Mouse (Mus musculus) neural tube, embryonic 11.5 days (tissue): ENCODE results near the gene Cox5a. TPM values are rescaled to one million over a fixed set of nuclear protein-coding genes. Genes with fewer than 3 reads are reported as not detected.

Experiments
- ATAC-seq: fragments of 200-750 bp; cut with Nextera tagmentation; 2 replicates; pipeline ENCODE4 v1.8.0; 2017; ENCODE audit warnings: moderate number of reproducible peaks, mild to moderate bottlenecking, moderate TSS enrichment, moderate library complexity; ENCODE audit not compliant: insufficient read depth, low FRiP score, low TSS enrichment
- DNase-seq: peaks from one replicate; pipeline ENCODE4 v3.0.0-alpha.2; 2015; ENCODE audit warnings: low spot score
- H3K27ac ChIP-seq: fragments of 300-500 bp; sonication (generic); 2 replicates; pipeline ENCODE4 v1.5.1; 2014; ENCODE audit warnings: low read depth, mild to moderate bottlenecking, low read length
- H3K27me3 ChIP-seq: fragments of 300-500 bp; sonication (generic); 2 replicates; pipeline ENCODE4 v1.6.1; 2014; ENCODE audit warnings: mild to moderate bottlenecking, low read length, mixed read lengths; ENCODE audit not compliant: control insufficient read depth, insufficient read depth
- H3K36me3 ChIP-seq: fragments of 300-500 bp; sonication (generic); 2 replicates; pipeline ENCODE4 v1.6.1; 2014; ENCODE audit warnings: mild to moderate bottlenecking, low read length, moderate library complexity, mixed read lengths; ENCODE audit not compliant: control insufficient read depth, insufficient read depth
- H3K4me1 ChIP-seq: fragments of 300-500 bp; sonication (generic); 2 replicates; pipeline ENCODE4 v1.6.1; 2014; ENCODE audit warnings: low read length, mixed read lengths; ENCODE audit not compliant: control insufficient read depth, insufficient read depth
- H3K4me2 ChIP-seq: fragments of 300-500 bp; sonication (generic); 2 replicates; pipeline ENCODE4 v1.6.1; 2014; ENCODE audit warnings: low read depth, mild to moderate bottlenecking, moderate library complexity
- H3K4me3 ChIP-seq: fragments of 300-500 bp; sonication (generic); 2 replicates; pipeline ENCODE4 v1.5.1; 2014; ENCODE audit warnings: low read depth, low read length
- H3K9ac ChIP-seq: fragments of 300-500 bp; sonication (generic); 2 replicates; pipeline ENCODE4 v1.6.1; 2014; ENCODE audit warnings: mild to moderate bottlenecking, low read length
- H3K9me3 ChIP-seq: fragments of 300-500 bp; sonication (generic); 2 replicates; pipeline ENCODE4 v1.6.1; 2016; ENCODE audit warnings: low read length; ENCODE audit not compliant: control insufficient read depth
- WGBS: fragments of 180-500 bp; shearing (Covaris S2); extraction: QIAGEN DNeasy Blood & Tissue Kit; methylation state at CpG from one replicate; pipeline ENCODE4 v1.1.7; 2014; 5-methylcytosine and 5-hydroxymethylcytosine counted together
- polyA plus RNA-seq: library from polyadenylated mRNA; unstranded; fragments of >200 nt; fragmentation: Nextera tagmentation; extraction: Ambion mirVana; gene quantifications from 2 replicates; pipeline ENCODE4 v1.2.1, GENCODE M21; 2014

Cox5a gene
- polyA plus RNA-seq, 1 experiment from 2014 or later = 688 TPM

DNA sequence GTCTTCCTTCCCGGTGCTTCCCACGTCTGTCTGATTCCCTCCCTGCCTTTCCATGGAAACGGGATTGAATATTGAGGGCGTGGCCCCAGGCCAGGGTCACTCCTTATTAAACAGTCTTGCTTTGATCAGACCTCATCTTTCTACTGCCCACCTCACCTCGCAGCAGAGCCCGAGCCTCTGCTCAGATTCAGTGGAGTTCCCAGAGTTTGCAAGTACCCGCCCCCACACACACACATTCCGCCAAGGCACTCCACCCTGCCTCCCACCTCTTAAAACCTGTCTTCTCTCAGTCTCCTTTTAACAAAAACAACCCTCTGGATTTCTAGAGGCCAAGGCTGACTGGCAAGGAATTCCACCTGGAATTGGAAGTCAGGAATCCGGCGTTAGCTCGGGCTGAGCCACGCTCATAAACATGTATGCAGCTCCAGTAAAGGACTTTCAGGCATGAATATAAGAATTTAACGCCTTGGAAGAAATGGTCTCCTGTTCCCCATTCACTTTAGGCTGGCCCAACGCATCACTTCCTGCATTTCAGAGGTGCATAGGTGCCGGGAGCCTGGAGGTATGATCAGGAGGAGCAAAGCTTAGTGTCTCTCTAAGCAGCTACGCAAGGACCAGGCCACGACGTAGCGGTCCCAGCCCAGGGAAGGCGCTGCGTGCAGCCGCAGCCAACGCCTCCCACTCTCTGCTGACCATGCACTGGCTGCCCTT is 18.0 kb upstream of the Cox5a start:
- H3K4me1 ChIP-seq = peaks cover 11% of the 10 kb centered on the region
- peak; percentile 43 for DNase-seq
- H3K9me3 ChIP-seq = no peaks in the 10 kb centered on the region
- H3K36me3 ChIP-seq = no peaks in the 10 kb centered on the region
- peak overlapping the region; percentile 37 for H3K4me3 ChIP-seq
- ATAC-seq = no peak
- 2% methylated on average over 23 of the region's 23 CpGs for WGBS
- no peak overlapping the region for H3K27ac ChIP-seq
- peaks cover 67% of the 10 kb centered on the region for H3K27me3 ChIP-seq
- peak overlapping the region; percentile 73 for H3K4me2 ChIP-seq
- H3K9ac ChIP-seq = no peak overlapping the region

DNA sequence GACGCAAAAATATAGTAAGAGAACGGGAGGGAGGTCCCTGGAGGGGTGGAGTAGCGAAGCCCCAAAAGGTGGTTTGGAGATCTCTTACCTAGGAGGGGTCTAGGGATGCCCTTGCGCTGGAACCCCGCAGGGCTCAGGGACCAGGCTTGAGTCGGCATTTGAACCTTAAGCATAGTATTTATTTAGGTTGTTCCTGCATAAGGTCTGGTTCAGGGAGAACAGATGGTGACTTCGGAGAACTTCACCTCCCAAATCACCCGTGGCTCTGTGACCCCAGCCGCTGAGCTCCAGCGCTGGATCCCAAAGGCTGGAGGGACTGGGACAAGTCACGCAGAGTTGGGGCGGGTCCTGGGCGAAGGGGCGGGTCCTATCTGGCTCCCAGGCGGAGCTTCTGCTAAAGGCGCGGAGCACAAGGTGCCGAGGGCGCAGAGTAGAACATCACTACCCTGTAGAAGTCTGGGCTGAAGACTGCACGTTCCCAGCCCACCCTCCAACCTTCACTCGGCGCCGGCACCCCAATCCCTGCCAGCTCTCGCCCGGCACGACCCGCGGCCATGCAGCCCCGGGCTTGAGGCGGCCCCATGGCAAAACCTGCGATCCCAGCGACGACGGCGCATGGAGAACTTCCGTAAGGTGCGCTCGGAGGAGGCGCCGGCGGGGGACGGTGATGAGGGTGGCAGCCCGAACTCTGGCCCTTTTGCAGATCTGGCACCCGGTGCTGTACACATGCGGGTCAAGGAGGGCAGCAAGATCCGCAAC is 17.3 kb upstream of the Cox5a start, which contains the start of gene Rpp25:
Rpp25 (plus strand) TSS at position 405 of the 759 bp plus-strand sequence.
- peak; percentile 68; the same call in 1 of the 2 replicates for ATAC-seq
- peak; percentile 69 for DNase-seq
- H3K4me1 ChIP-seq = peaks cover 11% of the 10 kb centered on the region
- no peak within 1 kb of the TSS for H3K27ac ChIP-seq
- H3K4me2 ChIP-seq = peak within 1 kb of the TSS; percentile 73
- H3K36me3 ChIP-seq = no peaks in the 10 kb centered on the region
- under 1% methylated on average over 43 of the region's 46 CpGs for WGBS
- H3K9ac ChIP-seq = peak within 1 kb of the TSS; percentile 31
- H3K27me3 ChIP-seq = peaks cover 63% of the 10 kb centered on the region
- H3K9me3 ChIP-seq = no peaks in the 10 kb centered on the region
- H3K4me3 ChIP-seq = peak within 1 kb of the TSS; percentile 37

DNA sequence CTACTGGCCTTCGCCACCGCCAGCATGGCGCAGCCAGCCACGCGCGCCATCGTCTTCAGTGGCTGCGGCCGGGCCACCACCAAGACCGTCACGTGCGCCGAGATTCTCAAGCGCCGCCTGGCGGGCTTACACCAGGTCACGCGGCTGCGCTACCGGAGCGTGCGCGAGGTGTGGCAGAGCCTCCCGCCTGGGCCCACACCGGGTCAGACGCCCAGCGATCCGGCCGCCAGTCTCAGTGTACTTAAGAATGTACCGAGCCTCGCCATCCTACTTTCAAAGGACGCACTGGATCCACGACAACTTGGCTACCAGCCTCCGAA is 16.7 kb upstream of the Cox5a start:
- peak; percentile 50; the same call in 1 of the 2 replicates for ATAC-seq
- Histone ChIP-seq H3K27me3 (peaks cover 63% of the 10 kb centered on the region), H3K4me1 (peaks cover 11% of the 10 kb centered on the region), H3K4me2 (peak overlapping the region; percentile 73), H3K4me3 (peak overlapping the region; percentile 37), H3K27ac (no peak overlapping the region), H3K36me3 (no peaks in the 10 kb centered on the region), H3K9me3 (no peaks in the 10 kb centered on the region), H3K9ac (peak overlapping the region; percentile 31)
- WGBS = 1% methylated on average over 34 of the region's 34 CpGs
- peak; percentile 69 for DNase-seq

DNA sequence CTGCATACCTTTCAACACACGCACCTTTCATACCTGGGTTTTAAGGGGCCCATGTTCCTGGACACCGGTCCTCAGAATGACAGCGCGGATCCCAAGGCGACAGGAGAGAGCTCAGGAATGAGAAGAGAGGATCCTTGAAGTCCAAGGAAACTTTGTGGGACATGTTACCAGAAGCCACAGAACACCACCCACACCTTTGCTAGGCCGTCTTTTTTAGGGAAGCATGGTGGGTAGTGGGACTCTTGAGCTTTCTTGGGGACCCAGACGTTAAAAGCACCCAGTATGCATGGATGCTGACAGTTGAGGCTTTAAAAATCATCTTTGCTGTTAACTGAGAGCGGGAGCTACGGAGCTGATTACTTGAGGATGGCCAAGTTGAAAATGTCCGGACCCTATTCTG is 16.2 kb upstream of the Cox5a start:
- peaks cover 63% of the 10 kb centered on the region for H3K27me3 ChIP-seq
- DNase-seq = no peak
- ATAC-seq = no peak
- H3K9ac ChIP-seq = no peak overlapping the region
- no peaks in the 10 kb centered on the region for H3K36me3 ChIP-seq
- 51% methylated on average over 10 of the region's 10 CpGs for WGBS
- peak overlapping the region; percentile 37; the same call in 1 of the 2 replicates for H3K4me3 ChIP-seq
- H3K4me2 ChIP-seq = peak overlapping the region; percentile 73
- H3K27ac ChIP-seq = no peak overlapping the region
- no peaks in the 10 kb centered on the region for H3K9me3 ChIP-seq
- H3K4me1 ChIP-seq = peaks cover 11% of the 10 kb centered on the region

DNA sequence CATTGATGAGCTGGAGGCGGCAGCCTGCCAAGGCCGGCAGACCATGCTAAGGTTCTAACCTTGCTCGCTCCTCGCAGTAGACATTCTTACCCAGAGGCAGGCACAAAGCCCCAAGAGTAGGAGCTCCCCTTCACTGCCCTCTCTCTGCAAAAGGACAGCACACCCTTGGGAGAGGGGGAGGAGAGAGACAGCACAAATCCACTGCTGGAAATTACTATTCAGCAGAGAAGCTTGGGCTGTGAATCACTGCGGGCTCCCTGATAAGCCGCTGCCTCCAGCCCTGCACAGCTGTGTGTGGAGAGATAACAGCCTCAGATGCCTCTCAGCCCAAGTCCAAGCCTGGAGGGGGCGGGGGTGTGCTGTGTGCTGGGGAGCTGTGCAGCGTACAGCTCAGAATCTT is 15.4 kb upstream of the Cox5a start:
- Histone ChIP-seq H3K9me3 (no peaks in the 10 kb centered on the region), H3K4me3 (0 out of 2 replicates have a peak overlapping the region, but pooled peaks have one; percentile 8), H3K27me3 (peaks cover 56% of the 10 kb centered on the region), H3K9ac (peak overlapping the region; percentile 6; the same call in 1 of the 2 replicates), H3K4me1 (peaks cover 11% of the 10 kb centered on the region), H3K27ac (no peak overlapping the region; the same call in 1 of the 2 replicates), H3K36me3 (no peaks in the 10 kb centered on the region), H3K4me2 (0 out of 2 replicates have a peak overlapping the region, but pooled peaks have one; percentile 15)
- DNase-seq = peak; percentile 44
- 14% methylated on average over 8 of the region's 8 CpGs for WGBS
- ATAC-seq = no peak

DNA sequence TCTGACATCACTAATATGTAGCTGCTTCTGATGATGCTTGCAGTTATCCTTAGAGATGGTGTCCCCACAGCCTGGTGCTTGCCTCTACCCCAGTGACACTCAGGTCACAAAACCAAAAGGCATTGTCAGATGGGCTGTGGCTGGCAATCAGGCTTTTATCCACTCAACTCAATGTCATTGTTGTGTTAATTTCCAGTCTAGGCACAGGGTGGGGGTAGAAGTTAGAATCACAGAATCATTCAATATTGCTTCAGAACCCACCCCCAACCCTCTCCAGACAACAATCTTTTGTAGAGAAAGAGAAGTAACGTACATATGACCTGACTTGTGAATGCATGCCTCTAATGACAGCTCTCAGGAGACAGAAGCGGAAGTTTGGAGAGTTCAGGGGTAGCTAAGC is 10.5 kb upstream of the Cox5a start:
- no peak for ATAC-seq
- Histone ChIP-seq H3K27ac (no peak overlapping the region), H3K4me3 (no peak overlapping the region), H3K4me2 (no peak overlapping the region), H3K4me1 (no peaks in the 10 kb centered on the region), H3K9me3 (no peaks in the 10 kb centered on the region), H3K27me3 (peaks cover 9% of the 10 kb centered on the region), H3K9ac (no peak overlapping the region), H3K36me3 (no peaks in the 10 kb centered on the region)
- 78% methylated on average over 2 of the region's 2 CpGs for WGBS
- DNase-seq = no peak

- WGBS = 11% methylated on average over 3 of the region's 3 CpGs
- DNase-seq (peak; percentile 76), ATAC-seq (no peak)
- no peak overlapping the region for H3K4me3 ChIP-seq
- no peaks in the 10 kb centered on the region for H3K27me3 ChIP-seq
- H3K4me2 ChIP-seq = no peak overlapping the region
- H3K4me1 ChIP-seq = peaks cover 3% of the 10 kb centered on the region
- no peaks in the 10 kb centered on the region for H3K9me3 ChIP-seq
- no peaks in the 10 kb centered on the region for H3K36me3 ChIP-seq
- no peak overlapping the region for H3K9ac ChIP-seq
- H3K27ac ChIP-seq = no peak overlapping the region
Measured at GRCm38 (mm10) chr9:57517113-57517512, 4.0 kb upstream of the Cox5a start.

DNA sequence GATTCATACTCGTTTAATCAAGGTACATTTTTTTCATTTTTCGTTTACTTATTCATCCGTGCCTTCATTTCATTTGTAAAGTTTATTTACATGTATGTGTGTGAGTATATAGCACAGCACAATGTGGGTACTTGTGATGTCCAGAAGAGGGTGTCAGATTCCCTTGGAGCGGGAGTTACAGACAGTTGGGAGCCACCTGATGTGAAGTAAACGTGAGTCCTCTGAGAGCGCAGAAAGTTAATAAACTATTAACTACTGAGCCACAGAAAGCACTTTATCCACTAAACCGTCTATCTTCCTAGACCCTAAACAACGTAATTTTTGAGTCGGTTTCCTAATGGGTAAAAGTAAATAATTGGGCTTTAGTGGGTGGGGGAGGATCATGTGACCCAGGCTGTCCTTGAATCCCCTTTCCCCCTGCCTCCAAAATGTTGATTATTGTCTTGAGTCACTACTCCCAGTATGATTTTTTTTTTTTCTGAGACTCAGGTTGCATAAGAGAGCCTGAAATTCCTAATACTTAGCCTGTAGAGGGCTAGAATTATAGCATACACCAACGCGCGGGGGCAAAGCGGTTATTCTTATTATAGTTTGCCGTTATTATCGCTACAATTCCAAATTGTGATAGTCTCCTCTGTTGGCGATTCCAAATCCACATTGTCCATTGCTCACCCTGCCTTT is 559 bp upstream of the Cox5a start:
- 25% methylated on average over 16 of the region's 16 CpGs for WGBS
- Histone ChIP-seq H3K9ac (peak overlapping the region; percentile 95), H3K4me1 (peaks cover 7% of the 10 kb centered on the region), H3K27me3 (no peaks in the 10 kb centered on the region), H3K36me3 (no peaks in the 10 kb centered on the region), H3K4me2 (peak overlapping the region; percentile 73), H3K4me3 (peak overlapping the region; percentile 93), H3K27ac (no peak overlapping the region), H3K9me3 (no peaks in the 10 kb centered on the region)
- DNase-seq (no peak), ATAC-seq (peak; percentile 32)
